Mouse (Mus musculus): ENCODE measurements around the gene Fam126b. TPM values are rescaled to one million over a fixed set of nuclear protein-coding genes. Genes with fewer than 3 reads are reported as not detected.
A peak's percentile ranks its signal among the peaks of the same experiment; 100 is the strongest.
"Not testable (repeated sequence)": the region's sequence is repeated elsewhere in the genome, so short reads cannot be mapped to it uniquely, and the experiment has no call there.

The Fam126b gene
- 10 to 100 TPM in 1 of 2 experiments, 1 to 10 TPM in 1; 9.9 to 11.3 TPM for total RNA-seq (2021)

DNA sequence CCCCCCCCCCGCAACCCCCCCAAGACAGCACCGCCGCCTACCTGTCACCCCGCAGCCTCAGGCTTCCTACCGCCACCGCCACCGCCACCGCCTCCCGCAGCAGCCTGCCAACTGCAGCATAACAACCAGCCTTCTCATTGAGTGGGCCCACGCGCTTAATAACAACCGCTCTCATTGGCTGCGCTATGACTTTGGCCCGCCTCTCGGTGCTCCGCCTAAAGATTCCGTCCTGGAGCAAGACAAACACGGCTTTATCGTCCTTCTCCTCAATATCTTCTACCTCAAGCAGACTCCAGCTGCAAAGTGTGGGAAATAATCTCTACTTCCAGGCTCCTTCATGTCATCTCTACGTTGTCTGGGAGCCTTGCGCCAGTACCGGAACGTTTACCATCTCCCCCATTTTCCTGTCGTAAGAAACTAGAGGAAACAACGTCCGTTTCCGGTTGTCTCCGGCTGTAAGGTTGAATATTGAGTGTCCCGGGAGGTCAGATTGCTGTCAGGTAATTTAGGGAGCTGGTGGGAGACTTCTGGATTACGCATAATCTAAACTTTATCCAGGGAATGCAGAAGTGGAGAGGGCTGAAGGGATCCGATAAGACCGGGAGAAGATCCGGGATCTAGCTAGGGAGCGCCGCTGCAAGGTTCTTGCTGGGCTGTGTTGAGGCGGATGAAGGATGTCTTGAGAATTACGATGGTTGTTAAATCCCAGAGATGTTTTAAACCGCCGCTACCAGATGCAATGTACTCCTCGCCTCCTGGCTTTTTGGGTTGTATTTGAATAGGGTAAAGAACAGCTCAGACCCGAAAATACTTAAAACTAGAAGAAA, at the start of gene Fam126b, which contains the start of gene Ndufb3:
Gene Fam126b (minus strand): TSS at position 153 of the 827 bp plus-strand sequence.
Gene Ndufb3 (plus strand): TSS at position 214 of the 827 bp plus-strand sequence.
- peak; percentile 90 for DNase-seq

DNA sequence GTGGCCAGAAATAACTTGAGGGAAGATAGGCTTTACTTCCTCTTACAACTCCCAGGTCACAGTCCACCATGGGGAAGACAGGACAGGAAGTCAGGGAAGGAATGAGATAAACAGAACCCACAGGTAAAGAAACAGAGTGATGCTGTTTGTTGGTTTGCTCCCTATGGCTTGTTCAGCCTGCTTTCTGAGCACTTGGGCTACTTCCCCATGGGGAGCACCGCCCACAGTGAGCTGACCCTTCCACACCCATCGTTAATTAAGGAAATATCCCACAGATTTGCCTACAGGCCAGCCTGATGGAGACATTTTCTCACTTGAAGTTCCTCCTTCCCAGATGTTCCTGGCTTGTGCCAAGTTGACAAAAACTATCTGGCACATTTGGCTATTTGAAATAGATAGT, 42.7 kb upstream of the Fam126b start:
- DNase-seq: not testable (repeated sequence)

DNA sequence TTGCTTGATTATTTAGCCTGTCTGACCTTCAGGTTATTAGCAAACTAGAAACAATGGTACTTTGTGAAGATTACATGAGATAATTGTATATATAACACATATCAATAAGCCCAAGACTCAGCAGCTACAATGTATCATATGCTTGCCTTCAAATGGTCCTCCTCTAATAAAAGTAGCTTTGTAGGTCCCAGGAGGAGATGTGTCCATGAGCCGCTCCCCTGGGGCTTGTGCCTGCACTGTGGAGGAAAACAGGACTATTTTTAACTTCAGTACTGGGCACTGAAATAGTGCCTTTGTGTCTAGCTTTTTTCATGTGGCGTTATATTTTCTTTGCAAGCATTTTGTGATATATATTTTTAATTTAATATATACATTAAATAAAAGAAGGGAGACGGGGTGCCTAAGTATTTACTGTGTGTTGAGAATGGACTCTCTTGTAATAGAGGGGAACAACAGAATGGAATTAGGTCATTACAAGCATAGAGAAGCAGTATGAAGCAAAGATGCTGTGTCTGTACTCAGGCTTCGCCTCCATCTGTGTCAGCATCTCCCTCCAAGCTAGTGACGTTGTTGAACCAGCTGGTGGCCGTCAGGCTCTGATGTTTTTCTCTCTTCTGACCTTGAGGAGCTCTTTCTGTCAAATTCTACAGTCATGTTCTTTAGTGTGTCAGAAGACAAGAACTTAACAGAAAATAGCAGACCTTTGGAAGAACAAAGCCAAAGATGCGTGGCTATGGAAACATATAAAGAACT, 36.0 kb upstream of the Fam126b start:
- peak; percentile 19 for DNase-seq

DNA sequence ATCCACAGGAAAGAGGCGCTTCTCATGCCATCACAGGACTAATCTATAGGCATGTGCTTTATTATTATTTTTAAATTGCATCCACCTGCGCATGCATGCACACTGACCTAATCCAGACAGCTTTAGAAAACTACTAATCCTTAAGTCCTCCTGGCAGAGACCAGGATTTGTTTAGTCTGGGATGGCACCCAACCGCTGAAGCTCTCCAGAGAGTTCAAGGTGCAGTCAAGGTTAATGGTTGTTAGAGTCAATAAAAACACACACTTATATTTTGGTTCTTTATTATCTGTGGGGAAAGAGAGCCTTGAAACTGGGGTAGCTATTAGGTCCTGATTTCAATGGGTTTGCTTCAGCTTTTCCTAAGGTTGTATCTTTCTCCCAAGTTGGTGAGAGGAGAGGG, 35.1 kb upstream of the Fam126b start:
- DNase-seq: peak; percentile 10

DNA sequence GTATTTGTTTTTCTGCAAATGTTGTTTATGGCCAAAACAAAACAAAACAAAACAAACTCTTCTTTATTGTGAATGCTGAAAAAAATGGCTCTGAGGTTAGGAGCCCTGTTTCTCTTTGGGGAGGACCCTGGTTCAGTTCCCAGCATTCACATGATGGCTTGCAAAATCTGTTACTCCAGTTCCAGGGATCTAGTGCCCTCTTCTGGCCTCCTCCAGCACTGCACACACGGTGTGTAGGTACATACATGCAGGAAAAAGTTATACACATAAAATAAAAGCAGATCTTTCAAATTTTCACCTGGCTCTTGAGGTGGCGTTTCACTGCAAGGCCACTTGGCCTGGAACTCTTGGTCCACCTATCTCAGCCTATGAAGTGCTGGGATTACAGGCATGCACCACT, 32.6 kb upstream of the Fam126b start:
- no peak for DNase-seq

DNA sequence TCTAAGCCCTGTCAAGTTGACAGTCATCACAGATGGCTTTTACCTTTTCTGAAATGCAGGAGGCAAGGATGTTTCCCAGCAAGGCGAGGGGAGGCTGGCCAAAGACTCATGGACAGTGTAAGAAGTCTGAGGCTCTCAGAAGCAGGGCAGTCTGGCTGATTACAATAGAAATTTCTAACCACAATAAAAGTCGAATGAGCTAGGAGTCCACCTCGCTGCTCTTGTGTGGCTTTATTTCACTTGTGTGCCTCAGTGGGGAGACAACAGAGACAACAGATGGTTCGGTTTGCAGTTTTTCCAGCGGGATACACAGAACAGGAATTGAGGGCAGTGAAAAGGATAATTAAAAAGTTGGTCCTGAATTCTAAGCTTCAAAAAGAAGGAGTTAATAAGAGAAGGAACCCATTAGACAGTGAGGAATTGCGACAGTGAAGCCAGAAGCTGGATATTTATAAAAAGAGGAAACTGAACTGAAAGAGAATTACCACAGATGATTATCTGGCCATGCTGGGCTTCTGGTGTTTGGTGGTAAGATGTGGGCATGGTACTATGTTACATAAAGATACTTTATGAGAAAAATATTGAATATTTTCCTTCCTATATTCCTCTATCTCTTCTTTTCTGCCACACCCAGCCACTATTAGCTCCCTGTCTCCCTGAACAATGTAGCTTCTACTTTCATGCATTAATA, 32.0 kb upstream of the Fam126b start:
- no peak for DNase-seq

DNA sequence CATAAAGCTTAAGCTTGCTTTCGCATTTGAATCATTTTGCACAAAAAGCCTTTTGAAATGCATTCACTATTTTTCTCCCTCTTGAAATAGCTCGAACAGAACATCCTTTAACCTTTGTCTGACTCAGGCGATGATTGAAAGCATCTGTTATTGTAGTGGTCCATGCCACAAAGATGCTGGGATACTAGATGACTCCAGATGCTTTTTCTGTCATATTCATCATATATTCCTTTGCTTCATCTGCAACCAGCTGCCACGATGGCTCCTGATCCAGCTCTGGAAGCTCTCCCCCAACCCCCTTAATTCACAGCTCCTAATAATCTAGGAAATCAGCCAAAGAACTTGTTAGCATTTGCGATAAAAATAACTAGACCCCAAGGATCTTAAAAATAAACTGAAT, 31.0 kb upstream of the Fam126b start:
- DNase-seq: no peak

DNA sequence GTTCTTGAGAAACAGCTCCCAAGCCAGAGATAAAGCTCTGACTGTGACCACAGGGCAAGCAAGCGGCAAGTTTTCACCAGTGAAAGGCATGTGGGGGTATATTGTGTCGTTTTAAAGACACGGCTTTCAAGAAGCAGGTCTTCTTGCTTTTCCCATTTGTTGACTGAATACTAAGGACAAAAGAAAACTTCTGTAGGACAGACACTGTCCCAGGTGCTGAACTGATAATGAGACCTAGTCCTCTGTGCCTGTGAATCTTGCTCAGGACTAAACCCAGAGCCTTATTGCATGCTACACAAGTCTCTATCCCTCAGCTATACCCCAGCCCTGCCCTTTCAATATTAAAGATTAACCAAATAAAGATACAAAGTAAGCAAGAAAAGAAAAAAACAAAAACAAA, 30.1 kb upstream of the Fam126b start:
- no peak for DNase-seq

DNA sequence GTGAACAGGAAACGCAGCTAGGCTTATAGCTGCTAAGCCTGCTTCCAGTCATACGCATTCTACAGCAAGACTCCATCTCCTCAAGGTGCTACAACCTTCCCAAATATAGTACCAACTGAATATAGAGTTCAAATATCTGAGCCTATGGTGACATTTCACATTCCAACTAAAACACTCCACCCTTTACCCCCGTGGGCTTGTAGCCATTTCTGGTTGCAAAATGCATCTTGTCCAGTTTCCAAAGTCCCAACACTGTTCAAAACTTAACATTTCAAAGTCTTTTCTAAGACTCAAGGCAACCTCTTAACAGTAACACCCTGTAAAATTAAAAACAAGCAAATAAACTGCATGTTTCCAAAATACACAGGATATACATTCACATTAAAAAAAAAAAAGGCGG, 29.0 kb upstream of the Fam126b start:
- DNase-seq: no peak

DNA sequence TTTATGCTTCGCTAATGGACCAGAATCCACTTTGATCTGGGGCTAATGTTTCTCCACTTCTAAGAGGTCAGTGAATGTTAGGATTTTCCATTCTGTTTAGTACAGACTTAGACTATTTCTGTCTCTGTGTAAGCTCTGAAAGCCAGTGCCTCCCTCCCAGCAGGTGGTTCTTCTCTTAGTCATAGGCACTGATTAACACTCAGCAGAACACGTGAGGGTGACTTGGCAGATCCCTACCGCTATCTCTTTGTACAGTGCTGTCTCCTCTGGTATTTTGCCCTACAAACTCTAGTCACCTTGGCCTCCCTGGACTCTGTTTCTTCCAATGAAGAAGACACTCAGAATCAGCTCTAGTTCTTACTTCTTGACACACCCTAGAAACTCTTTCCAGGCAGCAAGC, 28.3 kb upstream of the Fam126b start:
- peak; percentile 20 for DNase-seq

DNA sequence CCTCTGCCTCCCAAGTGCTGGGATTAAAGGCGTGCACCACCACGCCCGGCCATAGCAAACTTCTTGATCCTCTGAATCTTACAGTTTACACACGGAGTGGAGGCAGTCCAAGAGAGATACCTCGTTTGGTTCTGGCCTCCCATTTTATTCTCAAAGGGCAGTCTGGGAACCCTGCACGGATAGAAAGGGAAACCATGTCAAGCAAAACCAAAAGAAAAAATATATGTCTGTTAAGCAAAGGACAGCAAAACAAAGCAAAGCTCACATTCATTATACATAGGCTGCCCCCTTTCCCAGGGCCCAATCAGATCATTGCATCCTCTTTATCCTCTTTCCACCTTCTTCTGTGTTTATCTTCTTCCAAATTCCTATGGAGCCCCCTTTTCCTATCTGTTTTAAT, 27.7 kb upstream of the Fam126b start:
- DNase-seq: peak; percentile 35

DNA sequence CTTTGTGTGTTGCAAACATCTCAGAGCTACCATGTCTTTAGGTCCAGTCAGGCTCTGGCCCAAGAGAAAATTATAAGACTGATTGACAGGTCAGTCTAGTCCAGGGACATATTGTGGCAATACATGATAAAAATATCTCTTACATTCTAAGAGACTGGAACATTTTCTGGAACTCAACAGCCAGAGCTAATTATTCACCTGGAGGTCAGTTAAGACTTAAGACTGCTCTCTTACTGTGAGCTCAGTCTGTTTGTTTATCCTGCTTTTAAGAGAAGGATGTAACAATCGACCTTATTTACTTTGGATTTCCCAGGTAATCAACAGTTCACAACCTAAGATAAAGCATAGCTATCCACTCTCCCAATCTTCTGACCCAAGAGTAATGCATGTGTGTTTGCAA, 24.5 kb upstream of the Fam126b start:
- DNase-seq: no peak

DNA sequence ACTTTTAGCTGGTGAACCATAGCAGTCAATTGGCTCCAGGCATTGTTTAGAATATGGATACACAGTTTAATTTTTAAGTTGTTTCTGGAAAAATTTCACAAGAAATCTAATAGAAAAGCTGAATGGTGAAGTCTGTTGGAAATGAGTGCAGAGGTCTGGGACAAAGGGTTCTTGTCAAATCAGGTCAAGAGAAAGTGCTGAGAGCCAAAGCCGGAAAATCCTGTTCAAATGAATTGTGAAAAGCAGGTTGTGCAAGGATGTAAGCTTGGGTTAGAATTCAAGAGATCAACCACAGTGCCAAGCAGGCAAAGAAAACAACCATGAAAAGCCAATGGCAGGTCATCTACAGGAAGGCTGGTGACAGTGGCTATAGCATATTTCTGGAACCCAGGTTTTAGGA, 24.0 kb upstream of the Fam126b start:
- DNase-seq: no peak

DNA sequence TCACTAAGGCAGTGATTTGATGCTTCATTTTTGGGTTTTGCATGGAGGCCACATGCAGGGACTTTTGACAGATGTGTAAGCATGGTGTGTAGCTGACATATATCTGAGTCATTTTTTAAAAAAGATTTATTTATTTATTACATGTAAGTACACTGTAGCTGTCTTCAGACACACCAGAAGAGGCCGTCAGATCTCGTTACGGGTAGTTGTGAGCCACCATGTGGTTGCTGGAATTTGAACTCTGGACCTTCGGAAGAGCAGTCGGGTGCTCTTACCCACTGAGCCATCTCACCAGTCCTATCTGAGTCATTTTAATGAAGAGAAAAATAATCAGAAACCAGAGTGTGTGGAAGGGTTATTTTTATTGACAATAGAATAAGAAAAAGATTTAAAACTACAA, 23.5 kb upstream of the Fam126b start:
- DNase-seq: not testable (repeated sequence)

DNA sequence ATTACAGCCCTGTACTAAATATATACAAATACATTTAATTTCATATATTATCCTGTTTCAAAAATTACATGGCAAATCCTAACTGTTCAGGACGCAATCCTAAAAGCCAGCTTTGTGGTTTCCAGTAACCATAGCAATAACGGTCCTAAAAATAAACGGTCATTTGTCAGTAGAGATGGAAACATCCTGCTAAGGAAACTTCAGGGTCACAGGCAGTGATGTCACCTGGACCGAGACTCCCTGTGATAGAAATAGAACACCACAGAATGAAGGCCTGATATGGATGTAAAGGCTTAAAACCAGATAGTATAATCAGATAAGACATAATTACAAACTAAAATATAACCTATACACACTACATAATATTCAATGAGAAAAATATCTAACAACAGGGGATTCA, 17.6 kb upstream of the Fam126b start:
- DNase-seq: no peak

DNA sequence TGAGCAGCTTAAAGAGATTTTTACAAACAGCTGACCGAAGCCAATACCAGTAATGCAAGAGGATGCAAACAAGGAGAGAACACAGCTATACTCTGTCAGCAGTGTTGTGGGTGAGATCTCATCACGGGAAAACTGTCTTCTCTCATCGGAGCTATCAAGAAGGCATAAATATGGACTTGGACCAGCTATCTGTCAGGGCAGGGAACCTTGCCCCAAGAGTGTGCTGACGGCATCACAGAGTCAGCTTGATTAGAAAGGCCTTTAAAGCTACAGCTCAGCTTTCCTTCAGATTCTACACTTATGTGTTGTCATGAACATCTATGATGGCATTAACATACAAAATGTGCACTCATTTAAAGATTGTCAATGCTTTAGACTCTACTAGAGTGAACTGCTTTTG, 16.6 kb upstream of the Fam126b start:
- DNase-seq: no peak

DNA sequence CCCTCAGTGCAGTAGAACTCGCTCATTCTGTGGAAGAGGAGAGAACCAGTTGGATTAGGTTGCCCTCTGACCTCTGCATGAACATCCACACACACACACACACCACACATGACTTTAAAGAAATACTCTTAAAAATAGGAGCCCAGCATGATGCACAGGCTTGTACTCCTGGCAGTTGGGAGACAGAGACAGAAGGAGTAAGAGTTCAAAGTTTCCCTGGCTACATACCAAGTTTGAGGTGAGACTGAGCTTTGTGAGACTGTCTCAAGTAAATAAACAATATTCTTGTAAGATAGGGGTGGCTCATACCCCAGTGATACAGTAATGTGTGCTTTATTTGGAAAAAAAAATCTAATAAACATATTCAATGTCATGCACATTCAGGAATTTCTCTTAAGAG, 1.4 kb upstream of the Fam126b start:
- no peak for DNase-seq

DNA sequence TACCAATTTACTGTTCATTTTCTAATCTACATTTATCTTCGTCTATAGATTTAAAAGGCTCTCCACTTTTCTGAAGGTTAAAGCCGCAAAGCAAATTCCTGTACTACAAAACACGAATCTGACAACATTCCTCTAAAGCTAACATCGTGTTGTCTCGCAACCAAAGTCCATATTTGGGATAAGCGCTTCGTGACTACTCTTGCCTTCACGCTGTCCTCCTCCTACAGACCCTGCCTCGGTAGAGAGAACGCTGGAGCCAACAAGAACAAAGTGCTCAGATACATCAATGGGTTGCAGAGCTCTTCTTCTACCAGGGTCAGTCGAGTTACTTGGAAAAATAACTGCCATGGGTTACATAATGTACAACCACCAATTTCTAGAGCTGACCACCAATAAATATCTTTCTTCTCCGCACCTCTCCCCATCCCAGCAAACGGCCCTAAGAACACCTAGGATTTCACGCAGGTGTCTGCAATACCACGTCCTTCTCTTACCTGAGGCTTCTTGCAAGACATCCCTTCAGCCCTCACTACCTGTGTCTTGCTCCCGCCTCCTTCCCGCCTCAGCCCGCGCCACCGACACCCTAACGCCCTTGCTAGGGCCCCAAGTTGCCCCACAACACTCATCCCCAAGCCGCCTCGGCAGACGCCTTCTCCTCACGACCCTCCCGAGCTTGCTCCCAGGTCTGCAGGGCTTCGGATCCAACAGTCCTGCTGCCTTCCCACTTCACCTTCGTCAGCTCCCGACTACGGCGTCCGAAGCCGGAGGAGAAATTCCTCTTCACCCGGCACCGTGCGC, 551 bp downstream of the Fam126b start:
- DNase-seq: no peak

DNA sequence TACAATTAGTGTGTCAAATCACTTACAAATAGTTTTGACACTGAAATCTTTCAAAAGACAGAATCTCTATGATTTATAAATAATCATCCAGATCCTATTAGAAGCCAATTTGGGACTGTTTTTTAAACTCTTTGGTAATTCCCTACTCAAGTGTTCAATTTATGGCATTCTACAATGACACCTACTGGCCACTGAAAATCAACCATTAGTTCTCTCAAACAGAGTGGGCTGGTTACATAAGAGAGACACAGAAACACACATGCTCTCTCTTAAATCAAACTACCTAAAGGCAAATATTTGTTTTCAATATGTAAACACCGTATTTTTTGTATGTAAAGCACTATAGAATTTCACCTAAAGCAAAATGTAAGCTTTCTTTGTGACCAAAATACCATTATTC, 1.9 kb downstream of the Fam126b start:
- DNase-seq: no peak

DNA sequence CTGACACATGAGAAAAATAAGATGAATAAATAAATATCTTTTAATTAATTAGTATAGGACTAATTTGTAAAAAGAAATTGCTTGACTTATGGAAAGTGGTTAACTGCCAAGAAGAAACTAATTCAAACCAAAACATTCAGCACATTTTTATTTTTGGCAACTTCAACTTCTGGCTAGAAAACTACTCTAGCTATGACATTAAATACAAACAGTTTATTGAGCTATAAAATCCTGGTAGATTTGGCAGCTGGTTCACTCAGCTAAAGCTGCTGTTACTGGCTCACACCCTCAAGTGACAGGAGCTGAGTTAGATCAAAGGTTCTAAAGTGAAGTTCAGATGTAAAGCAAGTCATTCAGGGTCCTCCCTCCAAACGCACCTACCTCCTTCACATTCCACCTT, 3.5 kb downstream of the Fam126b start:
- no peak for DNase-seq

DNA sequence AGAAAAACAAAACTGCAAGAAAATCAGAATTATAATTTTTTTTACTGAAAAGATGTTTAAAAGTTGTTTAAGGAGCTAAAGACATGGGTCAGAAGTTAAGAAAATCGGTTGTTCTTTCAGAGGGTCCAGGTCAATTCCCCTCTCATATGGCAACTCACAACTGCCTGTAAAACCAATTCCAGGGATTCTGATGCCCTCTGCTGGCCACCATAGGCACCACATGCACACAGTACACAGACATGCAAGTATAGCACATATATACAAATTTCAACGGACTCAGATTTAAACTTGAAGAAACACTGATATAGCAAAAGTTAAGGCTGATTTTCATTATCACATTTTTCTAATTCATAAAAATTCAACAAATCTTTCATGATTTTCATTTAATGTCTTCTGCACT, 6.9 kb downstream of the Fam126b start:
- peak; percentile 40 for DNase-seq

DNA sequence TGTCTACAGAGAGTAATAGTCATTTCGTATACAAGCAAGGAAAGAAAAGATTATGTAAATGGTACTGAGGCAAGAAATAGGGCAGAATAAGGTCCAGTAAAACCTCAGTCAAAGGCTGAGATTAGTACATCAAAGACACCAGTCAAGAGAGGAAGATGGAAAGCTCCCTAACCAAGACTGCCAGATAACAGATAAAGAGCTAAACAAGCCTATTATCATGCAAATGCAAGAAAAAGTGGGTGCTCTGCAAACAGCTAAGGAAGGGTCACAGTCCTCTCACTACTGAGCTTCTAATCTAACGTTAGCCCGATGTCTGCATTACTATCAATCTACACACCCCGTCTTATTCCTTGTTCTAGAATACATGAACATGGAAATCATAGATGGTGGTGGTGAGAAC, 15.7 kb downstream of the Fam126b start:
- DNase-seq: no peak

Measured in heart, postnatal 4 days (tissue).